Mouse (Mus musculus): ENCODE results near the gene Vti1b. TPM values are rescaled to one million over a fixed set of nuclear protein-coding genes. Genes with fewer than 3 reads are reported as not detected.

Vti1b gene
- polyA plus RNA-seq, 1 experiment from 2014 or later = 110 TPM

- H3K4me3 ChIP-seq (ENCODE audit: low read depth, low read length) = no peak overlapping the region
- H3K36me3 ChIP-seq (ENCODE audit: control insufficient read depth, insufficient read depth, low read length) = no peaks in the 10 kb centered on the region
- H3K27me3 ChIP-seq (ENCODE audit: control insufficient read depth, insufficient read depth, low read length) = no peaks in the 10 kb centered on the region
- WGBS = 80% methylated on average over 6 of the region's 6 CpGs
- H3K27ac ChIP-seq (replicated peaks) = no peak overlapping the region
- no peak for TF ChIP-seq EP300 (optimal IDR thresholded peaks at IDR 0.05)
- TF ChIP-seq CTCF (IDR thresholded peaks at IDR 0.05; ENCODE audit: low read depth) = no peak
- H3K4me1 ChIP-seq (replicated peaks; ENCODE audit: control insufficient read depth, insufficient read depth) = no peaks in the 10 kb centered on the region
- H3K4me2 ChIP-seq (replicated peaks; ENCODE audit: low read depth) = no peak overlapping the region
- no peak overlapping the region for H3K9ac ChIP-seq (ENCODE audit: low read length)
- DNase-seq (ENCODE audit: low spot score) = no peak
- H3K9me3 ChIP-seq (ENCODE audit: control insufficient read depth, low read length) = no peaks in the 10 kb centered on the region
- no peak for ATAC-seq (ENCODE audit: low FRiP score, low TSS enrichment)
These were observed 22.8 kb downstream of the Vti1b start for GRCm38 (mm10) chr12:79149653-79150052.

GRCm38 (mm10) chr12:79141384-79141783 is 31.1 kb downstream of the Vti1b start:
- no peak overlapping the region for H3K4me2 ChIP-seq (replicated peaks; ENCODE audit: low read depth)
- H3K4me1 ChIP-seq (replicated peaks; ENCODE audit: control insufficient read depth, insufficient read depth) = no peaks in the 10 kb centered on the region

GRCm38 (mm10) chr12:79140811-79141210 is 31.7 kb downstream of the Vti1b start:
- Histone ChIP-seq H3K36me3 (ENCODE audit: control insufficient read depth, insufficient read depth, low read length) (no peaks in the 10 kb centered on the region), H3K4me3 (ENCODE audit: low read depth, low read length) (no peak overlapping the region), H3K4me2 (replicated peaks; ENCODE audit: low read depth) (no peak overlapping the region), H3K4me1 (replicated peaks; ENCODE audit: control insufficient read depth, insufficient read depth) (no peaks in the 10 kb centered on the region), H3K27me3 (ENCODE audit: control insufficient read depth, insufficient read depth, low read length) (no peaks in the 10 kb centered on the region), H3K27ac (replicated peaks) (no peak overlapping the region), H3K9ac (ENCODE audit: low read length) (no peak overlapping the region), H3K9me3 (ENCODE audit: control insufficient read depth, low read length) (no peaks in the 10 kb centered on the region)
- ATAC-seq (ENCODE audit: low FRiP score, low TSS enrichment) = no peak
- DNase-seq (ENCODE audit: low spot score) = no peak
- TF ChIP-seq CTCF (IDR thresholded peaks at IDR 0.05; ENCODE audit: low read depth) (no peak), EP300 (optimal IDR thresholded peaks at IDR 0.05) (no peak)
- 78% methylated on average over 2 of the region's 2 CpGs for WGBS

More at GRCm38 (mm10) chr12:79141384-79141783, 31.1 kb downstream of the Vti1b start:
- DNase-seq (ENCODE audit: low spot score) (no peak), ATAC-seq (ENCODE audit: low FRiP score, low TSS enrichment) (no peak)
- Histone ChIP-seq H3K27ac (replicated peaks) (no peak overlapping the region), H3K4me3 (ENCODE audit: low read depth, low read length) (no peak overlapping the region), H3K9ac (ENCODE audit: low read length) (no peak overlapping the region), H3K27me3 (ENCODE audit: control insufficient read depth, insufficient read depth, low read length) (no peaks in the 10 kb centered on the region), H3K9me3 (ENCODE audit: control insufficient read depth, low read length) (no peaks in the 10 kb centered on the region), H3K36me3 (ENCODE audit: control insufficient read depth, insufficient read depth, low read length) (no peaks in the 10 kb centered on the region)
- no peak for TF ChIP-seq CTCF (IDR thresholded peaks at IDR 0.05; ENCODE audit: low read depth)
- TF ChIP-seq EP300 (optimal IDR thresholded peaks at IDR 0.05) = no peak

- Histone ChIP-seq H3K4me3 (ENCODE audit: low read depth, low read length) (no peak overlapping the region), H3K9ac (ENCODE audit: low read length) (no peak overlapping the region), H3K9me3 (ENCODE audit: control insufficient read depth, low read length) (no peaks in the 10 kb centered on the region), H3K4me1 (replicated peaks; ENCODE audit: control insufficient read depth, insufficient read depth) (no peaks in the 10 kb centered on the region), H3K27me3 (ENCODE audit: control insufficient read depth, insufficient read depth, low read length) (no peaks in the 10 kb centered on the region), H3K27ac (replicated peaks) (no peak overlapping the region), H3K4me2 (replicated peaks; ENCODE audit: low read depth) (no peak overlapping the region), H3K36me3 (ENCODE audit: control insufficient read depth, insufficient read depth, low read length) (no peaks in the 10 kb centered on the region)
- ATAC-seq (ENCODE audit: low FRiP score, low TSS enrichment) (peak; percentile 60; the same call in 1 of the 2 replicates), DNase-seq (ENCODE audit: low spot score) (peak; percentile 32)
- no peak for TF ChIP-seq EP300 (optimal IDR thresholded peaks at IDR 0.05)
- TF ChIP-seq CTCF (IDR thresholded peaks at IDR 0.05; ENCODE audit: low read depth) = no peak
- WGBS = 19% methylated on average over 1 of the region's 1 CpGs
These were observed 33.0 kb downstream of the Vti1b start for GRCm38 (mm10) chr12:79139417-79139816.

- ATAC-seq (ENCODE audit: low FRiP score, low TSS enrichment) = peak; percentile 71; the same call in 1 of the 2 replicates
- H3K27me3 ChIP-seq (ENCODE audit: control insufficient read depth, insufficient read depth, low read length) = no peaks in the 10 kb centered on the region
- H3K9ac ChIP-seq (ENCODE audit: low read length) = no peak overlapping the region
These were observed 33.5 kb downstream of the Vti1b start for GRCm38 (mm10) chr12:79138999-79139398.

GRCm38 (mm10) chr12:79136949-79137348 is 35.5 kb downstream of the Vti1b start:
- Histone ChIP-seq H3K9me3 (ENCODE audit: control insufficient read depth, low read length) (no peaks in the 10 kb centered on the region), H3K9ac (ENCODE audit: low read length) (no peak overlapping the region), H3K27ac (replicated peaks) (no peak overlapping the region), H3K36me3 (ENCODE audit: control insufficient read depth, insufficient read depth, low read length) (no peaks in the 10 kb centered on the region), H3K4me2 (replicated peaks; ENCODE audit: low read depth) (no peak overlapping the region), H3K27me3 (ENCODE audit: control insufficient read depth, insufficient read depth, low read length) (no peaks in the 10 kb centered on the region; the same call in 1 of the 2 replicates), H3K4me3 (ENCODE audit: low read depth, low read length) (no peak overlapping the region), H3K4me1 (replicated peaks; ENCODE audit: control insufficient read depth, insufficient read depth) (no peaks in the 10 kb centered on the region)
- no peak for DNase-seq (ENCODE audit: low spot score)
- no peak for ATAC-seq (ENCODE audit: low FRiP score, low TSS enrichment)
- TF ChIP-seq CTCF (IDR thresholded peaks at IDR 0.05; ENCODE audit: low read depth) (no peak), EP300 (optimal IDR thresholded peaks at IDR 0.05) (no peak)
- 71% methylated on average over 7 of the region's 7 CpGs for WGBS

More at GRCm38 (mm10) chr12:79138999-79139398, 33.5 kb downstream of the Vti1b start:
- Histone ChIP-seq H3K27ac (replicated peaks) (no peak overlapping the region), H3K4me3 (ENCODE audit: low read depth, low read length) (no peak overlapping the region), H3K4me2 (replicated peaks; ENCODE audit: low read depth) (no peak overlapping the region), H3K36me3 (ENCODE audit: control insufficient read depth, insufficient read depth, low read length) (no peaks in the 10 kb centered on the region), H3K4me1 (replicated peaks; ENCODE audit: control insufficient read depth, insufficient read depth) (no peaks in the 10 kb centered on the region), H3K9me3 (ENCODE audit: control insufficient read depth, low read length) (no peaks in the 10 kb centered on the region)
- no peak for DNase-seq (ENCODE audit: low spot score)
- TF ChIP-seq CTCF (IDR thresholded peaks at IDR 0.05; ENCODE audit: low read depth) = no peak
- no peak for TF ChIP-seq EP300 (optimal IDR thresholded peaks at IDR 0.05)
